Mouse (Mus musculus) ovary, postnatal 14 days (tissue): Measurements from ENCODE around the gene Hba-x.
"Not testable (repeated sequence)": the region's sequence is repeated elsewhere in the genome, so short reads cannot be mapped to it uniquely, and the experiment has no call there.

Experiments used
- DNase-seq: peaks from one replicate; pipeline ENCODE4 v3.0.0; 2022; ENCODE audit warnings: low spot score

Hba-x gene

GRCm38 (mm10) chr11:32250880-32251763, 25.1 kb upstream of the Hba-x start:
- DNase-seq, result no peak

- DNase-seq, result no peak
Measured at GRCm38 (mm10) chr11:32253121-32253520, 23.1 kb upstream of the Hba-x start.

- DNase-seq, result no peak
Measured at GRCm38 (mm10) chr11:32256146-32256545, 20.1 kb upstream of the Hba-x start.

- DNase-seq, result no peak
Measured at GRCm38 (mm10) chr11:32256566-32256965, 19.6 kb upstream of the Hba-x start.

GRCm38 (mm10) chr11:32262674-32263415, 13.4 kb upstream of the Hba-x start:
- no peak for DNase-seq

- DNase-seq, result no peak
Measured at GRCm38 (mm10) chr11:32265117-32265738, 11.0 kb upstream of the Hba-x start.

GRCm38 (mm10) chr11:32266194-32266593, 10.0 kb upstream of the Hba-x start:
- no peak for DNase-seq

- no peak for DNase-seq
Measured at GRCm38 (mm10) chr11:32266776-32267175, 9.4 kb upstream of the Hba-x start.

- DNase-seq, result peak; percentile 94
Measured at GRCm38 (mm10) chr11:32267188-32267884, 8.9 kb upstream of the Hba-x start, which contains the start of gene Nprl3. Gene Nprl3 (minus strand): TSS chr11:32267707.

- DNase-seq, result no peak
Measured at GRCm38 (mm10) chr11:32267964-32268363, 8.2 kb upstream of the Hba-x start.

- DNase-seq, result no peak
Measured at GRCm38 (mm10) chr11:32268952-32269351, 7.2 kb upstream of the Hba-x start.

GRCm38 (mm10) chr11:32271178-32271577, 5.0 kb upstream of the Hba-x start:
- DNase-seq, result no peak

GRCm38 (mm10) chr11:32277736-32278457, 1.7 kb downstream of the Hba-x start:
- DNase-seq, result no peak

- DNase-seq, result no peak
Measured at GRCm38 (mm10) chr11:32278458-32278957, 2.3 kb downstream of the Hba-x start.

GRCm38 (mm10) chr11:32280646-32281045, 4.4 kb downstream of the Hba-x start:
- no peak for DNase-seq

- no peak for DNase-seq
Measured at GRCm38 (mm10) chr11:32281416-32282144, 5.4 kb downstream of the Hba-x start.

- not testable (repeated sequence) for DNase-seq
Measured at GRCm38 (mm10) chr11:32283091-32283777, 7.0 kb downstream of the Hba-x start, which contains the start of gene Hba-a1. Gene Hba-a1 (plus strand): TSS chr11:32283511.

- not testable (repeated sequence) for DNase-seq
Measured at GRCm38 (mm10) chr11:32284582-32284981, 8.4 kb downstream of the Hba-x start.

GRCm38 (mm10) chr11:32285031-32285775, 9.0 kb downstream of the Hba-x start:
- no peak for DNase-seq
